Mouse (Mus musculus): ENCODE results near the gene Muc16.
A peak's percentile ranks its signal among the peaks of the same experiment; 100 is the strongest.

The Muc16 gene

DNA sequence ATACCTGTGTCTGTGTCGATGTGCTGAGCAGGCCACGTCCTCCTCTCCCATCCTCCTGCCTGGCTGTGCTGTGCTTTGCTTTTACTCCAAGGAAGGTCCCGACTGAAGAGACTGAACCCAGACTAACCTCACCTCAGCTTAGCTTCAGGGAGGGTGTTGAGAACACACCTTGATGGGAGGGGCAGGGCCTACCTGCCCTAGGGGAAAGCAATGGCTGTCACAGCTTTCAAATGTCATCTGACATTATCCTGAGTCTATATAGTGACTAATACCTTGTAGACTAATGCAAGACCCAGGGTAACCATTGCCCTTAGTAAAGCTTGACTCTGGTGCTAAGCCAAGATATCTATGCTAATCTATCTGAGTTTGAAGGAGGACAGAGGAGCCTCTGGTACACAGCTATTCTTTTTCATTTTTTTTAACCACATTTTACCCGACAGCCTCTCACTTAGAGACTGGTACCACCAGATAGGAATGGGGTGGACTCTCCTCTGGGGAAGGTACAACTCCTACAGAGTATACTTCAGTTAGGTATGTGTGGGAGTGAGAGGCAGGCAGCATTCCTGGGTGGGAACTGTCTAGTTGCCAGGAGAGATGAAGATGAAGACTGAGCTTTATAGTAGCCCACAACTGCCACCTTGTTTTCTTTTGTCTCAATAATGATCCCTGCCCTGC, at the start of gene Muc16:
TSS of gene Muc16 (minus strand) at position 51 of the 675 bp plus-strand sequence.
- DNase-seq (ENCODE audit: low spot score) = no peak

DNA sequence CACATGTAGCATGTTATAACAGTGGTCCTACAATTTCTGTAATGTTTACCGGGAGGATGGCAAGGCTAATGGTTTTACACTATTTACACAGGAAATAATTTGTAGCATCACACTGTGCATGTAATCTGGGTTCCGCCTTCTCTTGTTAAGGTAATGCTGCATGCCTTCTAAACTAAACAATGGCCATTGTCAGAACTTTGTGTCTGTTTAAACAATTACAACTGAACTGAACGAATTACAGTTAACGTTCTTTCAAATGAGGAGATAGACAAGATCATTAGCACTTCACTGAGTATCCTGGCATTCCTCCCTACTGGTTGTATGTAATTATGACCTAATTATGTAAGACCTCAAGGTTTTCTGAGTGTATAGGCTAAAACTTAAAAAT, 48.4 kb upstream of the Muc16 start:
- no peak for DNase-seq (ENCODE audit: low spot score)

- no peak for DNase-seq (ENCODE audit: low spot score)
Measured at GRCm38 (mm10) chr9:18721931-18722711, 47.8 kb upstream of the Muc16 start.

DNA sequence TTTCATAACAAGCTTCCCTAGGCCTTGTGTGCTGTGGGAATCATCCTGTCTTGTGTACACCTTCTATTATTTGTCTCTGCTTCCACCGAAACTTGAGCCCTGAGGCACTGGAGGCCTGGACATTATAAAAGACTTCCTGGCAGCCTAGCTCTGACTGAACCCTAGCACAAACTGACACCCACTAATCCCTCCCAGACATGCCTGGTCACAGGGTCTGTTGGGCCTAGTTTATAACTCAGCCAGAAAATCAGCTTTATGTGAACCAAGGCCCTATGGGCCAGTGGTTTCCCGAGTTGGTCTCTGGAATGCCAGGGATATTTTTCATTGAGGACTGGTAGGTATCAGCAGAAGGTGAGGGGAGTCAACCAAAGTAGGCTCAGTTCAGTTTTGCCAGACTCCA, 46.7 kb upstream of the Muc16 start:
- DNase-seq (ENCODE audit: low spot score) = no peak

GRCm38 (mm10) chr9:18705628-18706027, 31.3 kb upstream of the Muc16 start:
- DNase-seq (ENCODE audit: low spot score) = no peak

GRCm38 (mm10) chr9:18598366-18598765, 76.0 kb downstream of the Muc16 start:
- DNase-seq (ENCODE audit: low spot score) = no peak

DNA sequence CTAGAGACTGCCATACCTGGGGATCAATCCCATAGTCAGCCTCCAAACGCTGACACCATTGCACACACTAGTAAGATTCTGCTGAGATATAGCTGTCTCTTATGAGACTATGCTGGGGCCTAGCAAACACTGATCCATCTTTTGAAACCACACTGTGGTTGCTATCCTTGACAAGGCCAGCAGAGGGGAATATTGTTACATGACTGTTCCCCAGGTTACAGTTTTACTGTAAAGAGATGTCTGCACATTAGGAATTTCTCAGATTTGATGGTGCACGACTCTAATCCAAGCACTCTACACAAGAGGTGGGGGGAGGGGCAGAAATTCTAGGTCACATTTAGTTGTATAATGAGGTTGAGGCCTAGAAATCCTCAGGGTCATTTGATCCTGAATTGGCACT, 166.2 kb downstream of the Muc16 start:
- DNase-seq (ENCODE audit: low spot score) = no peak

GRCm38 (mm10) chr9:18478168-18478567, 196.2 kb downstream of the Muc16 start, which contains the start of the genes Zfp558 and Mbd3l1:
TSS of gene Zfp558 (minus strand) at chr9:18478268.
TSS of gene Mbd3l1 (plus strand) at chr9:18478359.
- DNase-seq (ENCODE audit: low spot score) = no peak

DNA sequence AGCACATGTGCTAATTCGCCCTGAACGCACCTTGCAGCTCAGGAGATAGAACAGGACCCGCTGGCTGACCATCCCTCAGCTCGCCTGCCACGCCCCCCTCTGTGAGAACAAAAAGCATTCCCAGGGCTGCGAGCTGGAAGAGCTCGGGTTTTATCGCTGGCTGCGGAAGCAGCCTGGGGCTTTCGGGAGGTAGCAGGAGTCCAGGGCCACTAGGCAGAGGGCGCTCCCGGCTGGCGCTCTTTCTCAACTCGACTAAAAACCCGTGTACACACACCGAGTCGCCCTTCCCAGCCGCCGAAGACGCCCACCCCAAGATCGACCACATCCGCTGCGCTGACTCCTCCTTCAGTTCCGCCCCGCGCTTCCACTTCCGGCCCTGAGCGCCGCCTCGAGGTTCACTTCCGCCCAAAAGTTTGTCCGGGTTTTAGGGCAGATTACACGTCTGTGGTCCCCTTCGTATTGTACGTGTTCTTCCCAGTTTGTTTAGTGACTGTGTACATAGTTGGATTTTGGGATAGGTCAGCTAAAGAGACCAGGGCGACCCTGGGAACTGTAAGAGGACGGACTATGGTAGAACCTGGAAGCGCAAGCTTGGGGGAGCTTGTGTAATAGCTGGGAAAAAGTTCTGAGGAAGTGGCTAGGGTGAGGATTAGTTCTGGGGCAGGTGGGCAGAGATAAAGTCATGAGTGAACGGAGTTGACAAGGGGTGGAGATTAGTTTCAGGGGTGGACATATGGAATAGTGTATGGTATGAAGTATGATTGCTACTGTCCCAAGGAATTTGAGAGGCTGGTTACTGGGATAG, 200.8 kb downstream of the Muc16 start:
- DNase-seq (ENCODE audit: low spot score) = peak; percentile 48

- DNase-seq (ENCODE audit: low spot score) = no peak
Measured at GRCm38 (mm10) chr9:18468005-18468404, 206.3 kb downstream of the Muc16 start.

DNA sequence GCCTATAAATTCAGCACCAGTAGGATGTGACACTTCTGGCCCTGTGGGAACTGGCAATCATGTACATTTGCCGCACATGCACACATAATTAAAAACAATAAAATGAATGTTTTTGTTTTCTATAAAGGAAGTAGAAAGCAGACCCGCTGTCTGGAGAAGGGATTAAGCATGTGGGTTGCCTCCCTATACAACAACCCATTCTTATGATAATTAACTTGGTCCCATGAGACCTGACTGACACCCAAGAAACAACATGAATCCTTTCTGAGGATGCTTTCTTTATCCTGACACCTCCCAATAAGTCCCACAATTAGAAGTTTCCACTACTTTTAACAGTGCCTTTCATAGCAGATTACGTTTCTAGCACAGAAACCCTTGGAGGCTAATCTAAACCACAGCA, 207.0 kb downstream of the Muc16 start:
- DNase-seq (ENCODE audit: low spot score) = no peak

GRCm38 (mm10) chr9:18456520-18456919, 217.8 kb downstream of the Muc16 start:
- no peak for DNase-seq (ENCODE audit: low spot score)

Data from c-Kit-positive CD71-positive TER-119-positive erythroid progenitor cells, embryonic 14.5 days (primary cell).